Comparison of ENCODE assay signal across 19 mouse cellular contexts in genomic region chr15:4148649-4149389, GRCm38 (mm10).
DNase-seq lines count a peak whose midpoint lies in the region; ATAC-seq lines count a peak whose summit lies in the region.
"Had no signal": no experiment of that assay in that cellular context is flagged by ENCODE, and none has a peak within 500 bp of the region (broad histone marks: within the 10 kb centered on the region; RNA-seq: fewer than 3 reads in every experiment).

No protein-coding gene starts in this region.

- H3K4me3 ChIP-seq in forebrain, embryonic 13.5 days, result no peak overlapping the region
- no peak overlapping the region for H3K4me3 ChIP-seq in forebrain, embryonic 10.5 days
- H3K4me3 ChIP-seq in midbrain, embryonic 12.5 days, result no peak overlapping the region
- H3K4me3 ChIP-seq in midbrain, embryonic 11.5 days (ENCODE audit: low read depth, low read length), result no peak overlapping the region
- H3K4me3 ChIP-seq in midbrain, embryonic 14.5 days (replicated peaks; ENCODE audit: low read depth, low read length), result no peak overlapping the region
- H3K4me3 ChIP-seq: embryonic facial prominence, embryonic 10.5 days; heart, adult 2 months; heart, embryonic 15.5 days; hindbrain, embryonic 15.5 days had no signal

- 79% methylated on average over 8 of the region's 8 CpGs for WGBS in forebrain, embryonic 13.5 days
- 91% methylated on average over 8 of the region's 8 CpGs for WGBS in forebrain, embryonic 10.5 days
- 82% methylated on average over 8 of the region's 8 CpGs for WGBS in midbrain, embryonic 12.5 days
- 88% methylated on average over 8 of the region's 8 CpGs for WGBS in midbrain, embryonic 11.5 days
- 79% methylated on average over 8 of the region's 8 CpGs for WGBS in midbrain, embryonic 14.5 days

- no peak overlapping the region for H3K4me2 ChIP-seq in forebrain, embryonic 13.5 days
- H3K4me2 ChIP-seq in midbrain, embryonic 12.5 days (replicated peaks), result no peak overlapping the region
- no peak overlapping the region for H3K4me2 ChIP-seq in midbrain, embryonic 11.5 days
- no peak overlapping the region for H3K4me2 ChIP-seq in midbrain, embryonic 14.5 days (ENCODE audit: low read length)
- H3K4me2 ChIP-seq: heart, embryonic 11.5 days; heart, embryonic 15.5 days; hindbrain, embryonic 15.5 days had no signal

- ATAC-seq in forebrain, embryonic 13.5 days, result peak; percentile 43; the same call in 1 of the 2 replicates
- ATAC-seq in midbrain, embryonic 12.5 days (ENCODE audit: low FRiP score, low read depth), result peak; percentile 65; the same call in 1 of the 2 replicates
- no peak for ATAC-seq in midbrain, embryonic 11.5 days (ENCODE audit: low FRiP score)
- peak; percentile 46 for ATAC-seq in midbrain, embryonic 14.5 days (ENCODE audit: low FRiP score, low TSS enrichment)

- 0 out of 2 replicates have a peak, but pooled peaks cover 4% of the 10 kb centered on the region for H3K4me1 ChIP-seq in forebrain, embryonic 13.5 days
- H3K4me1 ChIP-seq in forebrain, embryonic 10.5 days, result no peaks in the 10 kb centered on the region
- no peaks in the 10 kb centered on the region for H3K4me1 ChIP-seq in midbrain, embryonic 12.5 days
- no peaks in the 10 kb centered on the region for H3K4me1 ChIP-seq in midbrain, embryonic 11.5 days (ENCODE audit: control insufficient read depth, insufficient read depth, low read length)
- H3K4me1 ChIP-seq in midbrain, embryonic 14.5 days (ENCODE audit: control insufficient read depth, insufficient read depth, low read length), result no peaks in the 10 kb centered on the region
- H3K4me1 ChIP-seq: embryonic facial prominence, embryonic 10.5 days; heart, embryonic 15.5 days; hindbrain, embryonic 15.5 days had no signal

- H3K9me3 ChIP-seq in forebrain, embryonic 13.5 days (replicated peaks), result no peaks in the 10 kb centered on the region
- 0 out of 2 replicates have a peak, but pooled peaks cover 5% of the 10 kb centered on the region for H3K9me3 ChIP-seq in forebrain, embryonic 10.5 days
- H3K9me3 ChIP-seq in midbrain, embryonic 12.5 days, result no peaks in the 10 kb centered on the region
- H3K9me3 ChIP-seq in midbrain, embryonic 11.5 days (ENCODE audit: control insufficient read depth, low read length), result no peaks in the 10 kb centered on the region
- H3K9me3 ChIP-seq in midbrain, embryonic 14.5 days (ENCODE audit: control insufficient read depth, low read length), result no peaks in the 10 kb centered on the region
- H3K9me3 ChIP-seq: embryonic facial prominence, embryonic 10.5 days; heart, embryonic 15.5 days; hindbrain, embryonic 15.5 days had no signal

- H3K36me3 ChIP-seq in forebrain, embryonic 13.5 days (ENCODE audit: poor library complexity, severe bottlenecking), result peaks cover 30% of the 10 kb centered on the region
- peaks cover 30% of the 10 kb centered on the region for H3K36me3 ChIP-seq in forebrain, embryonic 10.5 days (replicated peaks)
- H3K36me3 ChIP-seq in midbrain, embryonic 12.5 days, result peaks cover 14% of the 10 kb centered on the region; the same call in 1 of the 2 replicates
- H3K36me3 ChIP-seq in midbrain, embryonic 11.5 days (ENCODE audit: control insufficient read depth, insufficient read depth, low read length), result no peaks in the 10 kb centered on the region
- H3K36me3 ChIP-seq in midbrain, embryonic 14.5 days (ENCODE audit: control insufficient read depth, insufficient read depth, low read length), result peaks cover 15% of the 10 kb centered on the region; the same call in 1 of the 2 replicates

- H3K27ac ChIP-seq in forebrain, embryonic 13.5 days, result no peak overlapping the region
- H3K27ac ChIP-seq in forebrain, embryonic 10.5 days, result no peak overlapping the region
- no peak overlapping the region for H3K27ac ChIP-seq in midbrain, embryonic 12.5 days (replicated peaks)
- no peak overlapping the region for H3K27ac ChIP-seq in midbrain, embryonic 11.5 days (ENCODE audit: low read depth, low read length)
- peak overlapping the region; percentile 52; the same call in 1 of the 2 replicates for H3K27ac ChIP-seq in midbrain, embryonic 14.5 days (replicated peaks; ENCODE audit: low read depth, low read length)
- H3K27ac ChIP-seq: embryonic facial prominence, embryonic 10.5 days; heart, adult 2 months; heart, embryonic 15.5 days; hindbrain, embryonic 15.5 days had no signal

- no peak for DNase-seq in forebrain, embryonic 10.5 days (ENCODE audit: extremely low spot score, low spot score)
- no peak for DNase-seq in midbrain, embryonic 11.5 days (ENCODE audit: low spot score, missing footprints)
- DNase-seq in midbrain, embryonic 14.5 days, result no peak
- no peak for DNase-seq in kidney, postnatal 4 days
- no peak for DNase-seq in urinary bladder, postnatal 4 days (ENCODE audit: low spot score in 2 of 2)
- DNase-seq: adrenal gland, adult 2 months; adrenal gland, postnatal 25 days; cerebellum, adult 2 months; cerebellum, postnatal 10 days; gastrocnemius, postnatal 14 days; heart, adult 2 months; heart, postnatal 14 days had no signal

- no peak overlapping the region for H3K9ac ChIP-seq in forebrain, embryonic 13.5 days
- no peak overlapping the region for H3K9ac ChIP-seq in midbrain, embryonic 12.5 days (replicated peaks)
- no peak overlapping the region for H3K9ac ChIP-seq in midbrain, embryonic 11.5 days (ENCODE audit: low read length)
- no peak overlapping the region for H3K9ac ChIP-seq in midbrain, embryonic 14.5 days (replicated peaks; ENCODE audit: low read length)
- H3K9ac ChIP-seq: heart, embryonic 15.5 days; hindbrain, embryonic 15.5 days had no signal

- no peaks in the 10 kb centered on the region for H3K27me3 ChIP-seq in forebrain, embryonic 13.5 days
- no peaks in the 10 kb centered on the region for H3K27me3 ChIP-seq in forebrain, embryonic 10.5 days (ENCODE audit: poor library complexity, severe bottlenecking)
- H3K27me3 ChIP-seq in midbrain, embryonic 12.5 days, result no peaks in the 10 kb centered on the region
- no peaks in the 10 kb centered on the region for H3K27me3 ChIP-seq in midbrain, embryonic 11.5 days (ENCODE audit: control insufficient read depth, insufficient read depth, low read length)
- H3K27me3 ChIP-seq in midbrain, embryonic 14.5 days (ENCODE audit: control insufficient read depth, insufficient read depth, low read length), result no peaks in the 10 kb centered on the region
- H3K27me3 ChIP-seq: CH12.LX; heart, embryonic 15.5 days; hindbrain, embryonic 15.5 days had no signal
